Mouse (Mus musculus): ENCODE results near the gene Maff. TPM values are rescaled to one million over a fixed set of nuclear protein-coding genes. Genes with fewer than 3 reads are reported as not detected.

The Maff gene
- polyA plus RNA-seq, 1 experiment from 2014 or later: 6.4 TPM

- DNase-seq (ENCODE audit: low spot score) (no peak), ATAC-seq (replicated peaks; ENCODE audit: low FRiP score, low TSS enrichment, low read depth) (no peak)
- no peaks in the 10 kb centered on the region for H3K4me1 ChIP-seq (replicated peaks; ENCODE audit: control insufficient read depth, insufficient read depth, low read length)
- WGBS: 70% methylated on average over 6 of the region's 6 CpGs
- no peak overlapping the region for H3K4me2 ChIP-seq (ENCODE audit: low read length)
- no peak overlapping the region for H3K9ac ChIP-seq (ENCODE audit: low read length)
- 0 out of 2 replicates have a peak, but pooled peaks cover 2% of the 10 kb centered on the region for H3K9me3 ChIP-seq (ENCODE audit: control insufficient read depth, low read length)
- H3K4me3 ChIP-seq (ENCODE audit: low read depth, low read length): no peak overlapping the region
- H3K27me3 ChIP-seq (replicated peaks; ENCODE audit: control insufficient read depth, insufficient read depth, low read length): no peaks in the 10 kb centered on the region
- no peaks in the 10 kb centered on the region for H3K36me3 ChIP-seq (ENCODE audit: control insufficient read depth, insufficient read depth, low read length)
- H3K27ac ChIP-seq (ENCODE audit: low read depth): no peak overlapping the region
Measured at GRCm38 (mm10) chr15:79342641-79343337, 3.6 kb upstream of the Maff start.

GRCm38 (mm10) chr15:79344627-79345026 lies 1.8 kb upstream of the Maff start:
- WGBS: 67% methylated on average over 4 of the region's 4 CpGs
- DNase-seq (ENCODE audit: low spot score): no peak
- no peak overlapping the region for H3K4me2 ChIP-seq (ENCODE audit: low read length)
- no peak overlapping the region for H3K4me3 ChIP-seq (ENCODE audit: low read depth, low read length)
- H3K36me3 ChIP-seq (ENCODE audit: control insufficient read depth, insufficient read depth, low read length): no peaks in the 10 kb centered on the region
- H3K27me3 ChIP-seq (replicated peaks; ENCODE audit: control insufficient read depth, insufficient read depth, low read length): no peaks in the 10 kb centered on the region
- H3K9me3 ChIP-seq (ENCODE audit: control insufficient read depth, low read length): 0 out of 2 replicates have a peak, but pooled peaks cover 2% of the 10 kb centered on the region
- H3K4me1 ChIP-seq (replicated peaks; ENCODE audit: control insufficient read depth, insufficient read depth, low read length): peaks cover 3% of the 10 kb centered on the region; the same call in 1 of the 2 replicates
- no peak for ATAC-seq (replicated peaks; ENCODE audit: low FRiP score, low TSS enrichment, low read depth)
- no peak overlapping the region for H3K27ac ChIP-seq (ENCODE audit: low read depth)
- H3K9ac ChIP-seq (ENCODE audit: low read length): no peak overlapping the region

- Histone ChIP-seq H3K4me3 (ENCODE audit: low read depth, low read length) (peak overlapping the region; percentile 73), H3K4me2 (ENCODE audit: low read length) (peak overlapping the region; percentile 82), H3K4me1 (replicated peaks; ENCODE audit: control insufficient read depth, insufficient read depth, low read length) (peaks cover 13% of the 10 kb centered on the region), H3K9ac (ENCODE audit: low read length) (peak overlapping the region; percentile 87), H3K27ac (ENCODE audit: low read depth) (peak overlapping the region; percentile 99), H3K27me3 (replicated peaks; ENCODE audit: control insufficient read depth, insufficient read depth, low read length) (no peaks in the 10 kb centered on the region), H3K9me3 (ENCODE audit: control insufficient read depth, low read length) (no peaks in the 10 kb centered on the region), H3K36me3 (ENCODE audit: control insufficient read depth, insufficient read depth, low read length) (no peaks in the 10 kb centered on the region)
- under 1% methylated on average over 61 of the region's 61 CpGs for WGBS
- peak; percentile 99 for DNase-seq (ENCODE audit: low spot score)
- ATAC-seq (replicated peaks; ENCODE audit: low FRiP score, low TSS enrichment, low read depth): peak; percentile 91
Measured at GRCm38 (mm10) chr15:79347165-79347844, 884 bp downstream of the Maff start.

GRCm38 (mm10) chr15:79347845-79348506 lies 1.6 kb downstream of the Maff start:
- peaks cover 13% of the 10 kb centered on the region for H3K4me1 ChIP-seq (replicated peaks; ENCODE audit: control insufficient read depth, insufficient read depth, low read length)
- peak; percentile 90 for DNase-seq (ENCODE audit: low spot score)
- WGBS: 2% methylated on average over 46 of the region's 46 CpGs
- H3K9me3 ChIP-seq (ENCODE audit: control insufficient read depth, low read length): no peaks in the 10 kb centered on the region
- no peaks in the 10 kb centered on the region for H3K27me3 ChIP-seq (replicated peaks; ENCODE audit: control insufficient read depth, insufficient read depth, low read length)
- H3K9ac ChIP-seq (ENCODE audit: low read length): peak overlapping the region; percentile 87
- peak overlapping the region; percentile 99 for H3K27ac ChIP-seq (ENCODE audit: low read depth)
- peak overlapping the region; percentile 82 for H3K4me2 ChIP-seq (ENCODE audit: low read length)
- H3K4me3 ChIP-seq (ENCODE audit: low read depth, low read length): peak overlapping the region; percentile 73
- ATAC-seq (replicated peaks; ENCODE audit: low FRiP score, low TSS enrichment, low read depth): peak; percentile 82
- H3K36me3 ChIP-seq (ENCODE audit: control insufficient read depth, insufficient read depth, low read length): no peaks in the 10 kb centered on the region

DNA sequence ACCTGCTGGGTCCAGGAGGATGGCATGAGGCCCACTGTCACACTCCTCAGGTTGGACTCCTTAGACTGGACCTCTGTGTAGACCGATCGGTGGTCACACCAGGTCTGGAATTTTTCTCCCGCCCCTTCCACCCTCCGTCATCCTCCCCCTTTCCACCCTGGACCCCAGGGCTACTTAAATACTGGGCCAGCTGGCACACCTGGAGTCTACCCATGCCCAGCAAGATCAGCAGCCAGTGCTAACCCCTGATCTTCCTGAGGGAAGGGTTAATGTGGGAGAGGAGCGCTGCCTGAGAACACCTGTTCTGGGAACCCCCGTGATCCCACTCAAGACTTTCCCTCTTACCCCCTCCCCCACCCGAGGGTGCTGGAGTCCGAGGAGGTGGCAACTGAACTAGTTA lies 2.2 kb downstream of the Maff start:
- H3K9me3 ChIP-seq (ENCODE audit: control insufficient read depth, low read length): no peaks in the 10 kb centered on the region
- no peak for DNase-seq (ENCODE audit: low spot score)
- H3K27ac ChIP-seq (ENCODE audit: low read depth): peak overlapping the region; percentile 99; the same call in 1 of the 2 replicates
- H3K4me3 ChIP-seq (ENCODE audit: low read depth, low read length): peak overlapping the region; percentile 73
- peak overlapping the region; percentile 87 for H3K9ac ChIP-seq (ENCODE audit: low read length)
- 0 out of 2 replicates have a peak, but pooled peaks have one; percentile 5 for ATAC-seq (replicated peaks; ENCODE audit: low FRiP score, low TSS enrichment, low read depth)
- WGBS: 45% methylated on average over 8 of the region's 8 CpGs
- H3K4me1 ChIP-seq (replicated peaks; ENCODE audit: control insufficient read depth, insufficient read depth, low read length): peaks cover 13% of the 10 kb centered on the region
- peak overlapping the region; percentile 82 for H3K4me2 ChIP-seq (ENCODE audit: low read length)
- H3K36me3 ChIP-seq (ENCODE audit: control insufficient read depth, insufficient read depth, low read length): no peaks in the 10 kb centered on the region
- H3K27me3 ChIP-seq (replicated peaks; ENCODE audit: control insufficient read depth, insufficient read depth, low read length): no peaks in the 10 kb centered on the region

DNA sequence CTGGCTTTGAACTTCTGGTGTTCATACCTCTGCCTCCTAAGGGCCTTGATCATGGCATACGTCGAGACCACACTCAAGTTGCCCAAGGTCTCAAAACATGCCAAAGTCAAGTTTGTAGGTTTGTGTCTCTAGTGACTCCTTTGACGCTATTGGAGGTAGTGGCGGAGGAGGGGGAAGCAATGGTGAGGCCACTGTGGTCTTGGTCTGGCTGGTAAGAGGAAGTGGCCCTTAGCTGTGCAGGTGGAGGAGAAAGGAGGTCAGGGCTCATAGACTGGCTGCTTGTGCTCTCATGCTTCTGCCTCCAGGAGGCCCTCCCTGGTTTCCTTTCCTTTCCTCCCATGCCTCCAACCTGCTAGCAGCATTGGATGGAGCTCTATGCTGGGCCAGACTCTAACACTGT lies 4.4 kb downstream of the Maff start:
- Histone ChIP-seq H3K4me2 (ENCODE audit: low read length) (no peak overlapping the region), H3K27ac (ENCODE audit: low read depth) (no peak overlapping the region)

GRCm38 (mm10) chr15:79351331-79351767 lies 4.9 kb downstream of the Maff start:
- Histone ChIP-seq H3K4me1 (replicated peaks; ENCODE audit: control insufficient read depth, insufficient read depth, low read length) (peaks cover 16% of the 10 kb centered on the region), H3K27ac (ENCODE audit: low read depth) (peak overlapping the region; percentile 1; the same call in 1 of the 2 replicates), H3K9ac (ENCODE audit: low read length) (no peak overlapping the region), H3K4me3 (ENCODE audit: low read depth, low read length) (no peak overlapping the region), H3K27me3 (replicated peaks; ENCODE audit: control insufficient read depth, insufficient read depth, low read length) (no peaks in the 10 kb centered on the region), H3K4me2 (ENCODE audit: low read length) (no peak overlapping the region), H3K9me3 (ENCODE audit: control insufficient read depth, low read length) (no peaks in the 10 kb centered on the region), H3K36me3 (ENCODE audit: control insufficient read depth, insufficient read depth, low read length) (no peaks in the 10 kb centered on the region)
- no peak for DNase-seq (ENCODE audit: low spot score)
- ATAC-seq (replicated peaks; ENCODE audit: low FRiP score, low TSS enrichment, low read depth): no peak
- WGBS: 18% methylated on average over 15 of the region's 15 CpGs

More for the DNA sequence above, 4.4 kb downstream of the Maff start:
- H3K4me3 ChIP-seq (ENCODE audit: low read depth, low read length): no peak overlapping the region
- no peak overlapping the region for H3K9ac ChIP-seq (ENCODE audit: low read length)
- H3K4me1 ChIP-seq (replicated peaks; ENCODE audit: control insufficient read depth, insufficient read depth, low read length): peaks cover 13% of the 10 kb centered on the region
- 93% methylated on average over 4 of the region's 4 CpGs for WGBS
- no peak for ATAC-seq (replicated peaks; ENCODE audit: low FRiP score, low TSS enrichment, low read depth)
- DNase-seq (ENCODE audit: low spot score): no peak
- H3K27me3 ChIP-seq (replicated peaks; ENCODE audit: control insufficient read depth, insufficient read depth, low read length): no peaks in the 10 kb centered on the region
- no peaks in the 10 kb centered on the region for H3K9me3 ChIP-seq (ENCODE audit: control insufficient read depth, low read length)
- no peaks in the 10 kb centered on the region for H3K36me3 ChIP-seq (ENCODE audit: control insufficient read depth, insufficient read depth, low read length)

DNA sequence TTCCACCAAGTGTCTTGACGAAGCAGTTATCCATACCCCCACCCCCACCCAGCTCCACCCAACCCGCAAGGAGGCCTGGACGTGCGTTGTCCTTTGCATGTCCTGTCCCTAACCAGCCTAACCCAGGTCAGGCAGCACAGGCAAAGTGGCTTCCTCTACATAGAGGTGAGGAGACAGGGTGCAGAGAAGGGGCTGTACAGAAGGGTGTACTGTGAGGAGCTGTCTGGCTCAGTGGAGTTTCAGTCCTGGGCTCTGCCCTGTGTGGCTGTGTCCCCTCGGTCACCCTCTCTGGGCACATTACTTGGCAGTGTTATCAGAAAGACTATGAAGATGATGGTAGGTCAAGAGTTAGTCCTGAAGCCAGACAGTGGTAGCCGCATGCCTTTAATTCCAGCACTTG lies 6.1 kb downstream of the Maff start:
- H3K4me2 ChIP-seq (ENCODE audit: low read length): no peak overlapping the region
- ATAC-seq (replicated peaks; ENCODE audit: low FRiP score, low TSS enrichment, low read depth) (no peak), DNase-seq (ENCODE audit: low spot score) (no peak)
- WGBS: 83% methylated on average over 6 of the region's 6 CpGs
- H3K36me3 ChIP-seq (ENCODE audit: control insufficient read depth, insufficient read depth, low read length): no peaks in the 10 kb centered on the region
- peaks cover 24% of the 10 kb centered on the region for H3K4me1 ChIP-seq (replicated peaks; ENCODE audit: control insufficient read depth, insufficient read depth, low read length)
- no peaks in the 10 kb centered on the region for H3K9me3 ChIP-seq (ENCODE audit: control insufficient read depth, low read length)
- H3K27ac ChIP-seq (ENCODE audit: low read depth): no peak overlapping the region
- H3K4me3 ChIP-seq (ENCODE audit: low read depth, low read length): no peak overlapping the region
- H3K9ac ChIP-seq (ENCODE audit: low read length): no peak overlapping the region
- H3K27me3 ChIP-seq (replicated peaks; ENCODE audit: control insufficient read depth, insufficient read depth, low read length): no peaks in the 10 kb centered on the region
